Mouse (Mus musculus): Measurements from ENCODE around the gene Gsta3. TPM values are rescaled to one million over a fixed set of nuclear protein-coding genes. Genes with fewer than 3 reads are reported as not detected.

Gene Gsta3
- polyA plus RNA-seq, 1 experiment from 2014 or later: 9.3 TPM

- no peak overlapping the region for H3K4me3 ChIP-seq (ENCODE audit: low read length)
- no peaks in the 10 kb centered on the region for H3K4me1 ChIP-seq (ENCODE audit: control insufficient read depth, insufficient read depth, low read length)
- 69% methylated on average over 5 of the region's 5 CpGs for WGBS
- H3K9ac ChIP-seq (ENCODE audit: low read depth, low read length): no peak overlapping the region
- H3K27me3 ChIP-seq (ENCODE audit: control insufficient read depth, insufficient read depth, low read length): no peaks in the 10 kb centered on the region
- no peaks in the 10 kb centered on the region for H3K9me3 ChIP-seq (ENCODE audit: control insufficient read depth, low read length)
- no peak overlapping the region for H3K27ac ChIP-seq (ENCODE audit: low read depth, low read length)
- H3K36me3 ChIP-seq (ENCODE audit: control insufficient read depth, insufficient read depth, low read length): no peaks in the 10 kb centered on the region
- H3K4me2 ChIP-seq (replicated peaks; ENCODE audit: low read depth, low read length): no peak overlapping the region
- ATAC-seq (ENCODE audit: low FRiP score, low TSS enrichment): no peak
These were observed 8.5 kb upstream of the Gsta3 start for GRCm38 (mm10) chr1:21231744-21232464.

GRCm38 (mm10) chr1:21232516-21232915 lies 7.9 kb upstream of the Gsta3 start:
- Histone ChIP-seq H3K9ac (ENCODE audit: low read depth, low read length) (no peak overlapping the region), H3K27ac (ENCODE audit: low read depth, low read length) (no peak overlapping the region), H3K36me3 (ENCODE audit: control insufficient read depth, insufficient read depth, low read length) (no peaks in the 10 kb centered on the region), H3K4me1 (ENCODE audit: control insufficient read depth, insufficient read depth, low read length) (no peaks in the 10 kb centered on the region), H3K4me3 (ENCODE audit: low read length) (no peak overlapping the region), H3K9me3 (ENCODE audit: control insufficient read depth, low read length) (no peaks in the 10 kb centered on the region), H3K4me2 (replicated peaks; ENCODE audit: low read depth, low read length) (no peak overlapping the region), H3K27me3 (ENCODE audit: control insufficient read depth, insufficient read depth, low read length) (no peaks in the 10 kb centered on the region)
- WGBS: 78% methylated on average over 1 of the region's 1 CpGs
- no peak for ATAC-seq (ENCODE audit: low FRiP score, low TSS enrichment)

- WGBS: 95% methylated on average over 6 of the region's 6 CpGs
- H3K27me3 ChIP-seq (ENCODE audit: control insufficient read depth, insufficient read depth, low read length): no peaks in the 10 kb centered on the region
- H3K4me2 ChIP-seq (replicated peaks; ENCODE audit: low read depth, low read length): no peak overlapping the region
- no peak overlapping the region for H3K27ac ChIP-seq (ENCODE audit: low read depth, low read length)
- H3K9me3 ChIP-seq (ENCODE audit: control insufficient read depth, low read length): no peaks in the 10 kb centered on the region
- H3K4me3 ChIP-seq (ENCODE audit: low read length): no peak overlapping the region
- H3K4me1 ChIP-seq (ENCODE audit: control insufficient read depth, insufficient read depth, low read length): peaks cover 7% of the 10 kb centered on the region; the same call in 1 of the 2 replicates
- no peak overlapping the region for H3K9ac ChIP-seq (ENCODE audit: low read depth, low read length)
- no peak for ATAC-seq (ENCODE audit: low FRiP score, low TSS enrichment)
- no peaks in the 10 kb centered on the region for H3K36me3 ChIP-seq (ENCODE audit: control insufficient read depth, insufficient read depth, low read length)
These were observed 5.0 kb upstream of the Gsta3 start for GRCm38 (mm10) chr1:21235359-21235758.

DNA sequence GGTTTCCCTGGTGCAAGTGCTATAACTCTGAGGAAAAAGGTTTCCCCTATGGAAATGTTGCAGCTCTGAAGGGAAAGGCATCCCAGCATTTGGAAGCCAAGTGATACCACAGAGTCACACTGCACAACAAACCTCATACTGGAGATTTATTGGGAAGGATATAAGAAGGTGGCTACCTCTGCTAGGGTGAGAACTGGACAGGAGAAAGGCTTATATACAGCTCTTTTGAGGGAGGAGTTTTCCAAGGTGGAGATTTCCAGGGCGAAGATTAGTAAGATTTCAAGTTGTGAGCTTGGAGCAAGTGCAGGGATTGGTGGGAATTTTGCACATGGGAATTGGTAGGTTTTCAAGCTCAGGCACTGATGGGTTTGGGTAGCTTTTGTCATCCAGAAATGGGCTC lies 707 bp downstream of the Gsta3 start:
- 91% methylated on average over 1 of the region's 1 CpGs for WGBS

GRCm38 (mm10) chr1:21244290-21244960 lies 4.0 kb downstream of the Gsta3 start:
- no peak overlapping the region for H3K4me2 ChIP-seq (replicated peaks; ENCODE audit: low read depth, low read length)
- no peaks in the 10 kb centered on the region for H3K27me3 ChIP-seq (ENCODE audit: control insufficient read depth, insufficient read depth, low read length)
- H3K9ac ChIP-seq (ENCODE audit: low read depth, low read length): no peak overlapping the region
- H3K36me3 ChIP-seq (ENCODE audit: control insufficient read depth, insufficient read depth, low read length): no peaks in the 10 kb centered on the region
- ATAC-seq (ENCODE audit: low FRiP score, low TSS enrichment): no peak
- H3K4me1 ChIP-seq (ENCODE audit: control insufficient read depth, insufficient read depth, low read length): peaks cover 7% of the 10 kb centered on the region; the same call in 1 of the 2 replicates
- 67% methylated on average over 4 of the region's 4 CpGs for WGBS
- no peaks in the 10 kb centered on the region for H3K9me3 ChIP-seq (ENCODE audit: control insufficient read depth, low read length)
- H3K27ac ChIP-seq (ENCODE audit: low read depth, low read length): no peak overlapping the region
- no peak overlapping the region for H3K4me3 ChIP-seq (ENCODE audit: low read length)

More for the DNA sequence above, 707 bp downstream of the Gsta3 start:
- Histone ChIP-seq H3K27ac (ENCODE audit: low read depth, low read length) (no peak overlapping the region), H3K9me3 (ENCODE audit: control insufficient read depth, low read length) (no peaks in the 10 kb centered on the region), H3K4me2 (replicated peaks; ENCODE audit: low read depth, low read length) (no peak overlapping the region), H3K36me3 (ENCODE audit: control insufficient read depth, insufficient read depth, low read length) (no peaks in the 10 kb centered on the region), H3K27me3 (ENCODE audit: control insufficient read depth, insufficient read depth, low read length) (no peaks in the 10 kb centered on the region), H3K4me1 (ENCODE audit: control insufficient read depth, insufficient read depth, low read length) (peaks cover 7% of the 10 kb centered on the region; the same call in 1 of the 2 replicates), H3K4me3 (ENCODE audit: low read length) (no peak overlapping the region), H3K9ac (ENCODE audit: low read depth, low read length) (no peak overlapping the region)
- ATAC-seq (ENCODE audit: low FRiP score, low TSS enrichment): no peak

GRCm38 (mm10) chr1:21246136-21246535 lies 5.7 kb downstream of the Gsta3 start:
- H3K4me3 ChIP-seq (ENCODE audit: low read length): no peak overlapping the region
- H3K36me3 ChIP-seq (ENCODE audit: control insufficient read depth, insufficient read depth, low read length): no peaks in the 10 kb centered on the region
- no peaks in the 10 kb centered on the region for H3K4me1 ChIP-seq (ENCODE audit: control insufficient read depth, insufficient read depth, low read length)
- H3K4me2 ChIP-seq (replicated peaks; ENCODE audit: low read depth, low read length): no peak overlapping the region
- WGBS: 91% methylated on average over 3 of the region's 3 CpGs
- ATAC-seq (ENCODE audit: low FRiP score, low TSS enrichment): no peak
- no peak overlapping the region for H3K9ac ChIP-seq (ENCODE audit: low read depth, low read length)
- H3K27ac ChIP-seq (ENCODE audit: low read depth, low read length): no peak overlapping the region
- no peaks in the 10 kb centered on the region for H3K27me3 ChIP-seq (ENCODE audit: control insufficient read depth, insufficient read depth, low read length)
- no peaks in the 10 kb centered on the region for H3K9me3 ChIP-seq (ENCODE audit: control insufficient read depth, low read length)

DNA sequence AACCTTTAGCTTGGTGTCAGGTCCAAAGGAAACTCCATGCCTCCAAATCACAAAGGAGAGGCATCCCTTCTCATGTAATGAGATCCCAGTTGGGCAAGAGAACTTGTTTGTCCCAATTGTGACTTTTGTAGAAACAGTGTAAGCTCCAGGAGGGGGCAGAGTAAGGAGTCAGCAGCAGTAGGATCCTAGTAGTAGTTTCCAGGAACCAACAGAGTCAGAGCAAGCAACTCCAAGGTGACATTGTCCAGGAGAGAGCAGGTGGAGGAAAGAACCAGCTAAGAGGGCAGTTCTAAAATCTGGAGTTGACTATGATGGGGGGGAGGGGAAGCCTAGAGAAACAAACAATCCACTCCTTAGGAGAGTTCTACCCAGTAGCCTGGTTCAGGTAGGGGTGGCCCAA lies 7.5 kb downstream of the Gsta3 start:
- no peaks in the 10 kb centered on the region for H3K27me3 ChIP-seq (ENCODE audit: control insufficient read depth, insufficient read depth, low read length)
- no peak for ATAC-seq (ENCODE audit: low FRiP score, low TSS enrichment)
- no peak overlapping the region for H3K4me3 ChIP-seq (ENCODE audit: low read length)
- no peak overlapping the region for H3K27ac ChIP-seq (ENCODE audit: low read depth, low read length)
- H3K4me1 ChIP-seq (ENCODE audit: control insufficient read depth, insufficient read depth, low read length): no peaks in the 10 kb centered on the region
- no peaks in the 10 kb centered on the region for H3K36me3 ChIP-seq (ENCODE audit: control insufficient read depth, insufficient read depth, low read length)
- H3K9ac ChIP-seq (ENCODE audit: low read depth, low read length): no peak overlapping the region
- no peak overlapping the region for H3K4me2 ChIP-seq (replicated peaks; ENCODE audit: low read depth, low read length)
- H3K9me3 ChIP-seq (ENCODE audit: control insufficient read depth, low read length): no peaks in the 10 kb centered on the region

DNA sequence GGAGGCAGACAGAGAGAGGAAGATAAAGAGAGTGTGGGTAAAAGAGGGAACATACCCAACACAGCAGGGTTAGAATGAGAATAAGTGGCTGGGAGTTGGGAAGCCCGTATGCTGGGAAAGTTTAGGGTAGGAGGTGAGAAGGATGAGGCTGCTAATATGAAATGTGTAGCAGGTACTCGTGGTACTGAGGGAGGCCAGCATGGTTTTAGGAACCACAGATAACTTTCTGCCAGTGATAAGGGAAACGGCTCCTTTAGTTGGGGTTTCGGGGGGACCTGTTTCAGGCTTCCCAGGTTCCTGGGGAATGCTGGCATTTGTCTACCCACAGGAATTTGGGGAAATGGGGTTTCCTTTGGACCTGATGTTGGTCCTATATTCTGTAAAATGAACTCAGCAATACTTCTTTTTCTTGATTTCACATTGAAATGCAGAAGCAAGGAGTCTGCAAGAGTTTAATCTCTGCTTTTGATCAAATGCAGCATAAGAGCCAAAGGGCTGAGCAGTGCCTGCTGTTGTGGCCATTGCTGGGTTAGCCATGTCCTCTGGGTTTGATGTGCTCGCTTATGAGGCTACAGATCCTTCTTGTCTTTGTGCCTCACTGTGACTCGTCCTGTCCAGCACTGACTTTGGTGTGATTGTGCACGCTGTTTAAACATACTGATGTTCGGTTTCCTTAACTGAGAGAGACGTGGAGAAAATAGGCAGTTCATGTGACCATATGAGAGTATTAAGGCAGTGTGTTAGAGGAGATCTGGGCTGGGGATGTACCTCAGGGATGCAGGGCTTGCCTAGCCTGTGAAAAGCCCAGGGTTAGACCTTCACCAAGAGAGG lies 8.4 kb downstream of the Gsta3 start:
- Histone ChIP-seq H3K4me1 (ENCODE audit: control insufficient read depth, insufficient read depth, low read length) (no peaks in the 10 kb centered on the region), H3K27me3 (ENCODE audit: control insufficient read depth, insufficient read depth, low read length) (no peaks in the 10 kb centered on the region), H3K9me3 (ENCODE audit: control insufficient read depth, low read length) (no peaks in the 10 kb centered on the region), H3K4me2 (replicated peaks; ENCODE audit: low read depth, low read length) (no peak overlapping the region), H3K36me3 (ENCODE audit: control insufficient read depth, insufficient read depth, low read length) (no peaks in the 10 kb centered on the region), H3K27ac (ENCODE audit: low read depth, low read length) (no peak overlapping the region), H3K9ac (ENCODE audit: low read depth, low read length) (no peak overlapping the region), H3K4me3 (ENCODE audit: low read length) (no peak overlapping the region)
- no peak for ATAC-seq (ENCODE audit: low FRiP score, low TSS enrichment)
- WGBS: 85% methylated on average over 9 of the region's 9 CpGs

GRCm38 (mm10) chr1:21251661-21252060 lies 11.3 kb downstream of the Gsta3 start:
- Histone ChIP-seq H3K9me3 (ENCODE audit: control insufficient read depth, low read length) (no peaks in the 10 kb centered on the region), H3K27me3 (ENCODE audit: control insufficient read depth, insufficient read depth, low read length) (no peaks in the 10 kb centered on the region), H3K36me3 (ENCODE audit: control insufficient read depth, insufficient read depth, low read length) (no peaks in the 10 kb centered on the region), H3K4me2 (replicated peaks; ENCODE audit: low read depth, low read length) (no peak overlapping the region), H3K9ac (ENCODE audit: low read depth, low read length) (no peak overlapping the region), H3K4me1 (ENCODE audit: control insufficient read depth, insufficient read depth, low read length) (no peaks in the 10 kb centered on the region), H3K27ac (ENCODE audit: low read depth, low read length) (no peak overlapping the region), H3K4me3 (ENCODE audit: low read length) (no peak overlapping the region)
- WGBS: 50% methylated on average over 6 of the region's 6 CpGs
- ATAC-seq (ENCODE audit: low FRiP score, low TSS enrichment): no peak

All from kidney, embryonic 14.5 days (tissue).